Mouse (Mus musculus): ENCODE results near the gene Sp100. TPM values are rescaled to one million over a fixed set of nuclear protein-coding genes. Genes with fewer than 3 reads are reported as not detected.
A peak's percentile ranks its signal among the peaks of the same experiment; 100 is the strongest.

Gene Sp100
- polyA plus RNA-seq, 1 experiment from 2014 or later: 19.2 TPM

DNA sequence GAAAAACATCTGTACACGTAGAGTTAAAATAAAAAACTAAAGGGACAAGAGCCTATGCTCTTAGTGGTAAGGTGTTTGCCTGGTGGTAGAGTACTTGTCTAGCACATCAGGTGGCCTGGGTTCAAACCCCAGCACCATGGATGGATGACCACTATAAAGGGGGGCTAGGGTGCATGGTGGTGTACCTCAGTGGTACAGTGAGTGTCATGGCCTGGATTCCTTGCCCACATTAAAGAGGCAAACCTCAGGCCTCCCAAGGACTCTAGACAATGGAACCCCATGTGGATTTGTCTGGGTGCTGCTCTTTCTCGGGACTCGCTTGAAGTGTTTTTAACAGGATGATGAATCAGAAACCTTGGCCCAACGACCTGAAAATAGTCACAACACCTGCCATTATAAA lies 52.7 kb downstream of the Sp100 start:
- no peak for DNase-seq (ENCODE audit: low spot score)
- no peaks in the 10 kb centered on the region for H3K36me3 ChIP-seq (ENCODE audit: insufficient read depth, low read length)
- no peak overlapping the region for H3K9ac ChIP-seq (ENCODE audit: low read depth, low read length)
- H3K27me3 ChIP-seq (ENCODE audit: insufficient read depth, low read length): no peaks in the 10 kb centered on the region
- no peak for TF ChIP-seq CTCF (IDR thresholded peaks at IDR 0.05; ENCODE audit: low read depth)
- no peak overlapping the region for H3K27ac ChIP-seq
- 67% methylated on average over 4 of the region's 4 CpGs for WGBS
- no peak overlapping the region for H3K4me2 ChIP-seq (ENCODE audit: low read length)
- no peaks in the 10 kb centered on the region for H3K9me3 ChIP-seq (replicated peaks; ENCODE audit: low read length)
- no peak overlapping the region for H3K4me3 ChIP-seq (replicated peaks; ENCODE audit: low read depth, low read length)
- ATAC-seq (replicated peaks; ENCODE audit: low FRiP score, low read depth): no peak
- no peaks in the 10 kb centered on the region for H3K4me1 ChIP-seq (replicated peaks; ENCODE audit: insufficient read depth, low read length)

DNA sequence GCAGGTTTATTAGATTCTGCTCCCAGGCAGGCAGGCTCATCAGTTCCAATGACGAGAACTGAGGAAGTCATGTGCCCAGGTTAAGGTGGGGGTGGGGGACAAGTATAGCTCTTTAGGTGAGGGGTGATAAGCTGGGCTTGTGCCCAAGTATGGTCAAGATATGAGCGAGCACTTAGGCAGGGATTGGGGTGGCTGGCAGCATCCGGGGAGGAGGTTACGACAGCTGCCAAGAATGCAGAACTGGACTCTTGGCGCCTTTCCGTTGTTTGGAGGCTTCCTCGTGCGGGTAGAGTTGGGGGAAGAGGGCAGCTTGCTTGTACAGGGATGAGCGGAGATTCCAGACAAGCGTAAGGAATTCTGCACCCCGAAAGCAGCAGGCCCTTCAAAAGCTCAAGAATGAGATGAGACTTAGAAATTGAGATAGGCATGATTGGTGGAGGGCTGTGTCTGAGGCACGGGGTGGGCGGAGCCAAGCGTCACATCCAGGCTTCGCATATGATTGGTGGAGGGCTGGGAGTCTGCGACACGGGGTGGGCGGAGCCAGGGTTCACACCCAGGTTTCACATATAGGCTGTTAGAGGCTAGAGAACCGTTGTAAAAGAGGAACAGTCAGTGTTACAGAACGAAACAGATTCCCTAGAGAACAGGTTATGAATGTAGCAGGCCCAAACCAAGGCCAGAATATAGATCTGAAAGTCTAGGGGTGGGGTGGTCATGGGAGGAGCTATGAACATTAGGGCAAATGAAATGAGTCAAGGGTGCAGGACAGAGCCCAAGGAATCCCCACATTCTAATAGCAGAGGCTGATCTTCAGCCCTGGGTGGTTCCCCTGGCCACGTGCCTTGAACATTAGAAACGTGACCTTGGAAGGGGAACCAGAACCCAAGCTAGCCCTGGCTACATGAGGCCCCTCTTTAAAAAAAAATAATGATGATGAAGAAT lies 53.7 kb downstream of the Sp100 start:
- 30% methylated on average over 22 of the region's 22 CpGs for WGBS
- Histone ChIP-seq H3K4me1 (replicated peaks; ENCODE audit: insufficient read depth, low read length) (no peaks in the 10 kb centered on the region), H3K4me3 (replicated peaks; ENCODE audit: low read depth, low read length) (no peak overlapping the region; the same call in 1 of the 2 replicates), H3K36me3 (ENCODE audit: insufficient read depth, low read length) (no peaks in the 10 kb centered on the region), H3K27ac (no peak overlapping the region), H3K27me3 (ENCODE audit: insufficient read depth, low read length) (no peaks in the 10 kb centered on the region), H3K9ac (ENCODE audit: low read depth, low read length) (no peak overlapping the region), H3K4me2 (ENCODE audit: low read length) (peak overlapping the region; percentile 49), H3K9me3 (replicated peaks; ENCODE audit: low read length) (no peaks in the 10 kb centered on the region)
- no peak for TF ChIP-seq CTCF (IDR thresholded peaks at IDR 0.05; ENCODE audit: low read depth)
- peak; percentile 84 for DNase-seq (ENCODE audit: low spot score)
- peak; percentile 93 for ATAC-seq (replicated peaks; ENCODE audit: low FRiP score, low read depth)

DNA sequence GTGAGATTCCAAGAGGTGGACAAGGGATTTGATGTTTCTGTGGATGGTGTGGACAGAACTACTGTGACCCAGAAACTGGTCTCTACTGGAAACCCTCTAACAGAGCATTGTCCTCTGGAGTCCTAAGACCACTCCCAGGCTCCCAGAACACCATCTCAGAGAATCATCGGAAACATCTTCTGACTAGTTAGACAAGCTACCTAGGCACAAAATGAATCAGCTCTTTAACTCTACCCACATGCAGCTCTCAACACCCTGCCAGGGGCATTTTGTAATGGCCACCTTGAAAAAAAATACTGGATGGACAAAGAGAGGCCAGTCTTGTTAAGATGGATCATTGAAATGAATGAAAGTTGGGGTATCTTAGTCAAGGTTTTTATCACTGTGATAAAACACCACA lies 55.8 kb downstream of the Sp100 start:
- no peaks in the 10 kb centered on the region for H3K27me3 ChIP-seq (ENCODE audit: insufficient read depth, low read length)
- H3K4me1 ChIP-seq (replicated peaks; ENCODE audit: insufficient read depth, low read length): no peaks in the 10 kb centered on the region
- ATAC-seq (replicated peaks; ENCODE audit: low FRiP score, low read depth) (no peak), DNase-seq (ENCODE audit: low spot score) (no peak)
- no peak overlapping the region for H3K27ac ChIP-seq
- TF ChIP-seq CTCF (IDR thresholded peaks at IDR 0.05; ENCODE audit: low read depth): no peak
- H3K36me3 ChIP-seq (ENCODE audit: insufficient read depth, low read length): no peaks in the 10 kb centered on the region
- H3K4me3 ChIP-seq (replicated peaks; ENCODE audit: low read depth, low read length): no peak overlapping the region
- WGBS: 96% methylated on average over 1 of the region's 1 CpGs
- H3K9me3 ChIP-seq (replicated peaks; ENCODE audit: low read length): no peaks in the 10 kb centered on the region
- H3K9ac ChIP-seq (ENCODE audit: low read depth, low read length): no peak overlapping the region
- H3K4me2 ChIP-seq (ENCODE audit: low read length): no peak overlapping the region

DNA sequence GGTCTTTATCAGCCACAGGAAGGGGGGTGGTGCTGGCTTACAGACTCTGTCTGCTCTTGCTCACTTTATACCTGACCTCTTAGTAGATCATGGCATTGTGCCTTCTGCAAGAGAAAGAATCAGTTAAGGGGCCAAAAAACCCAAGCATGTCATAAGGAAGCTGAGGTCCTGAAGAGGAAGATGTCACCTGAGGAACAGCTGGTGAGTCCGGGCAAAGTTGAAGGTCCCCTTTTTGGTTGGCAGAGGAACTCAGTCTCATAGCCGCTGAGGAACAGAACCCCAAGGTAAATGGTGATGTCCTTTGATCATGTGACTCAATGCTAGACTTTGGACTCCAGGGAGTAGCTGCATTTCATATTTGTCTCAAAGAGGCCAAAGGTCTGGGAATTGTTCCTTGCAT lies 57.0 kb downstream of the Sp100 start:
- no peak for ATAC-seq (replicated peaks; ENCODE audit: low FRiP score, low read depth)
- TF ChIP-seq CTCF (IDR thresholded peaks at IDR 0.05; ENCODE audit: low read depth): no peak
- 86% methylated on average over 2 of the region's 2 CpGs for WGBS
- no peaks in the 10 kb centered on the region for H3K4me1 ChIP-seq (replicated peaks; ENCODE audit: insufficient read depth, low read length)
- no peaks in the 10 kb centered on the region for H3K36me3 ChIP-seq (ENCODE audit: insufficient read depth, low read length)
- no peak overlapping the region for H3K4me2 ChIP-seq (ENCODE audit: low read length)
- DNase-seq (ENCODE audit: low spot score): no peak
- H3K27me3 ChIP-seq (ENCODE audit: insufficient read depth, low read length): no peaks in the 10 kb centered on the region
- H3K27ac ChIP-seq: no peak overlapping the region
- H3K9ac ChIP-seq (ENCODE audit: low read depth, low read length): no peak overlapping the region
- no peaks in the 10 kb centered on the region for H3K9me3 ChIP-seq (replicated peaks; ENCODE audit: low read length)
- H3K4me3 ChIP-seq (replicated peaks; ENCODE audit: low read depth, low read length): no peak overlapping the region

DNA sequence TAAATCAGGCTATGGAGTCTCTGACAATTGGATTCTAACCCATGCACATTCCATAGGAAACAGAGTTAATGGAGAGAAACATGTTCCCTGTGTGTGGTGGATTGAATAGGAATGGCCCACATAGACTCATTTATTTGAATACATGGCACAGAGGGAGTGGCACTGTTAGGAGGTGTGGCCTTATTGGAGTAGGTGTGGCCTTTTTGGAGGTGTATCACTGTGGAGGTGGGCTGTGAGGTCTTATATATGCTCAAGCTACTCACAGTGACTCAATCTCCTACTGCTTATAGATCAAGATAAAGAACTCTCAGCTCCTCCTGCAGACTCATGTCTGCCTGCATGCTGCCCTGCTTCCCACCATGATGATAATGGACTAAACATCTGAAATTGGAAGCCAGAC lies 64.7 kb downstream of the Sp100 start:
- ATAC-seq (replicated peaks; ENCODE audit: low FRiP score, low read depth) (no peak), DNase-seq (ENCODE audit: low spot score) (no peak)
- Histone ChIP-seq H3K9ac (ENCODE audit: low read depth, low read length) (no peak overlapping the region), H3K36me3 (ENCODE audit: insufficient read depth, low read length) (no peaks in the 10 kb centered on the region), H3K4me2 (ENCODE audit: low read length) (no peak overlapping the region), H3K27ac (no peak overlapping the region), H3K4me1 (replicated peaks; ENCODE audit: insufficient read depth, low read length) (no peaks in the 10 kb centered on the region), H3K27me3 (ENCODE audit: insufficient read depth, low read length) (no peaks in the 10 kb centered on the region), H3K9me3 (replicated peaks; ENCODE audit: low read length) (no peaks in the 10 kb centered on the region), H3K4me3 (replicated peaks; ENCODE audit: low read depth, low read length) (no peak overlapping the region)
- no peak for TF ChIP-seq CTCF (IDR thresholded peaks at IDR 0.05; ENCODE audit: low read depth)

DNA sequence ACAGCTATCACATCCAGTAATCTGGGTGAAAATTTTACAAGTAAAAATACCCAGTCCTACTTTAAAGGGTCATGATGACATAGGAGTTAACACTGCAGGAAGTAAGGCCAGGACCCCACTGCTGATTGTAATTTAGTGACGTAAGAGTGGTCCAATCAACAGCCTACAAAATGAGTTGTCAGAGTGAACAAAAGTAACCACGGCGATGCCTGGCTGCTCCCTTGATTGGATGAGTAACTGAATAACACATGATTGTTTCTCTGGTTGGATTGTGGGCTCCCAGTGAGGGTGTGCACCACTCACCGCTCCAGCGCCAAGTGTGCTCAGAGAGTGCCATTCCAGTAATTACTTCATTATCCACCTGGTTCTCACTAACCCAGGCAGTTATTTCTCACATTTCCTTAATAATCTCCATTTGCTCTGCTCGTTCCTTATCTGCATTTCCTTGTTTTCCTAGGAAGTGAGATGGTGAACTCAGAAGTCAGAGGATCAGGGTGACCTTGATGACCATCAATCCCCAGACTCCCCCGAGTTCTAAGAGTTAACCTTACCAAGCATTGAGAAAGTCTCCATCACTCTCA lies 66.7 kb downstream of the Sp100 start:
- no peak overlapping the region for H3K4me2 ChIP-seq (ENCODE audit: low read length)
- H3K9ac ChIP-seq (ENCODE audit: low read depth, low read length): no peak overlapping the region
- H3K4me3 ChIP-seq (replicated peaks; ENCODE audit: low read depth, low read length): no peak overlapping the region
- H3K9me3 ChIP-seq (replicated peaks; ENCODE audit: low read length): no peaks in the 10 kb centered on the region
- H3K27ac ChIP-seq: no peak overlapping the region
- DNase-seq (ENCODE audit: low spot score) (no peak), ATAC-seq (replicated peaks; ENCODE audit: low FRiP score, low read depth) (no peak)
- no peaks in the 10 kb centered on the region for H3K27me3 ChIP-seq (ENCODE audit: insufficient read depth, low read length)
- no peaks in the 10 kb centered on the region for H3K4me1 ChIP-seq (replicated peaks; ENCODE audit: insufficient read depth, low read length)
- no peaks in the 10 kb centered on the region for H3K36me3 ChIP-seq (ENCODE audit: insufficient read depth, low read length)
- no peak for TF ChIP-seq CTCF (IDR thresholded peaks at IDR 0.05; ENCODE audit: low read depth)
- 47% methylated on average over 7 of the region's 7 CpGs for WGBS
